Mouse (Mus musculus): ENCODE data around the gene Lmo1.

The Lmo1 gene

DNA sequence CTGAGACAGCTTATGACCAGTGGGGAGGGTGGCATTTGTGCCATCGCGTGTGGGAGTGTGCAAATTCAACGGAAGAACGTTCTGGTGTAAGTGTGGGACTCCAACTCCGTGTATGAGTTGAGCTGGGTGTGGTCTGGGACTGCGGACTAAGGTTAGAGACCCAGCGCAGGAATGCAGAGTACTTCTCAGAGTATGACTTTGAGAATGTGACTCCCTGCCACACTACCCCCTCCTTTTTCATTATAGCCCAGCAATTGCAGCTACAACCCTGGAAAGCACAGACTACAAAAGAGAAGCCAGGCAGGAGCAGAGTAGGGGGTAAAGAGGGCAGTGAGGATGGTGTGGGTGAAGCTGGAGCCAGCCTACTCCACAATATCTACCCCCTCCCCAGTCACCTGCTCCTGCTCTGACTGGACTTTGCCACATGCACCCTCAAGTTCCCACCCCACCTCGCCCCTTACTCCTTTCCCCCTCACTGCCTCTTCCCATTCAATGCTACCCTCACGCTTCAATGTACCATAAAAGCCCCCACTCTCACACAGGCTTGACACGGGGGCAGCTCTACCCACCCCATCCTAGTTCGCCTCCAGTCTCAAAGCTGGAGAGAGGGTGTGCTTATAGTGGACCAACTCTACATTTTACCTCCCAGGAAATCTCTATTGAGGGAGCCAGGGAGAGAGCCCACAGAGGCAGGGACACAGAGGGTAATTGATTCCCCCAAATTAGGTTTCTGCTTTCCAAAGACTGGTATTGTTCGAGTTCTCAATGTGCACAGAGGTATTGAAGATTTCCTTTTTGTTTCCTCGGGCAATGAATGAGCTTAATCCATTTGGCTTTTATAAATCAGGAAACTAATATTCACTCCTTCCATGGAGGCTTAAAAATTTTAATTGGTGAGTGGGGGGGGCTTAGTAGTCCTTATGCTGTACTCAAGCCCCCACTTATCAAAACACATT lies 941 bp upstream of the Lmo1 start:
- no peak for DNase-seq (ENCODE audit: low spot score in 2 of 2)

DNA sequence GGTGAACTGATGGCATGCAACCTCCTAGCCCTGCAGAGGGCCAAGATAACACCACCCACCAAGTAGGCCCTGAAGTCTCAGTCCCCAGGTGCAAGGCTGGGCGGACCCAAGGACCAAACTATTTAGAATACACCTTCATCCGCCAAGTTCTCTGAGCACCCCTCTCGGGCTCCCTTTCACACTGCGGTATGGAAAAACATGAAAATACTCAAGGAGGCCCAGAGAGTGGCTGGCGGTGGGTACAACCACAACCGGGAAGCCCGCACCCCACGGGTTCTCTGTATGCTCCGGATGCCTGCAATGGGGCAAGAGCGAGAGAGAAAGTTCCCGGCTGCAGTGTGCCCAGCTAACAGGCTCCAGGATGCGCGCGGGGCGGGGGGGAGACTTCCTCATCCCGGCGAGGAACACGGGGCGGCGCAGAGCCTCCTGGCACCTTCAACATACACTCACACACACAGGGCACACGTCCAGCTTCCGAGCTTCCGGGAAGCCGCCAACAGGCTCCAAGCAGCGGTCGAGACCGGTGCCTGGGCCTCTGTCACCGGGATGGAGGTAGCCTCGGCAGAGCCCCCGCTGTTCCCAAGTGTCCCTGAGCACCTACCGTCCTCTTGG lies 564 bp downstream of the Lmo1 start:
- DNase-seq (ENCODE audit: low spot score in 2 of 2) = peak; percentile 29 to 49

DNA sequence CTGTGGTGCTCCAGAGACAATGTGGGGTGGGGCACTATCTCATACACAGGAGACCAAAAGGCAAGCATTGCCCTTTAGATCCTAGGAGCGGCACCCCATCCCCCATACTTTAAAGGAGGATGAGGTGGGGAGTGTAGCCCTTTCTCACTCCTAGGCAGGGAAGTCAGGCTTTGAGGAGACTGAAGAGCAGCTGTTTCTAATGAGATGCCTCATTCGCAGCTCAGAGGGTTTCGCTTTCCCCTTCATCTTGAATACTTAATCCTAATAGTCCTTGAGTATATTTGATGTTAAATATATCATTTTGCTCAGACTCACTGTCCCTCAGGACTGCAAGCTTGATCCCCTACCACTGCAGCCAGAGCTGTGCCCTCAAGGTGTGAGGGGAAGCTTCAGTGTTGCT lies 3.1 kb downstream of the Lmo1 start:
- no peak for DNase-seq (ENCODE audit: low spot score in 2 of 2)

DNA sequence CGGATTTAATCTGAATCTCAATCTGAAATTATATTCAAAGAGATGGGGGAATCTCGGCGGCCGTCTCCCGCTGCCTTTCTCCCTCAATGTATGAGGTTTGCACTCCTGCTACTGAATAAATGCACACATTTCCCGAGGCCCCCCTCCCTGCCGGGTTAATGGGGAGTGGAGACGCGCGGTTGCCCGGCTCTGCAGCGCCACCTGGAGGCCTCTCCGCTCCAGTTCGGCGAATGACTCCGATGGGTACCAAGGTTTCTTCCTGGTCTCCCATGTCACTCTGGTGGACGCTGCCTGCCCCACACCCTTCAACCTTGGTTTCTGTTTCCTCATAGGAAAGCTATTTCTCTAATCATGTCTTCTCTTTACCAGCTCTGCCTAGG lies 4.6 kb downstream of the Lmo1 start:
- peak; percentile 89 to 96 for DNase-seq (ENCODE audit: low spot score in 2 of 2)

DNA sequence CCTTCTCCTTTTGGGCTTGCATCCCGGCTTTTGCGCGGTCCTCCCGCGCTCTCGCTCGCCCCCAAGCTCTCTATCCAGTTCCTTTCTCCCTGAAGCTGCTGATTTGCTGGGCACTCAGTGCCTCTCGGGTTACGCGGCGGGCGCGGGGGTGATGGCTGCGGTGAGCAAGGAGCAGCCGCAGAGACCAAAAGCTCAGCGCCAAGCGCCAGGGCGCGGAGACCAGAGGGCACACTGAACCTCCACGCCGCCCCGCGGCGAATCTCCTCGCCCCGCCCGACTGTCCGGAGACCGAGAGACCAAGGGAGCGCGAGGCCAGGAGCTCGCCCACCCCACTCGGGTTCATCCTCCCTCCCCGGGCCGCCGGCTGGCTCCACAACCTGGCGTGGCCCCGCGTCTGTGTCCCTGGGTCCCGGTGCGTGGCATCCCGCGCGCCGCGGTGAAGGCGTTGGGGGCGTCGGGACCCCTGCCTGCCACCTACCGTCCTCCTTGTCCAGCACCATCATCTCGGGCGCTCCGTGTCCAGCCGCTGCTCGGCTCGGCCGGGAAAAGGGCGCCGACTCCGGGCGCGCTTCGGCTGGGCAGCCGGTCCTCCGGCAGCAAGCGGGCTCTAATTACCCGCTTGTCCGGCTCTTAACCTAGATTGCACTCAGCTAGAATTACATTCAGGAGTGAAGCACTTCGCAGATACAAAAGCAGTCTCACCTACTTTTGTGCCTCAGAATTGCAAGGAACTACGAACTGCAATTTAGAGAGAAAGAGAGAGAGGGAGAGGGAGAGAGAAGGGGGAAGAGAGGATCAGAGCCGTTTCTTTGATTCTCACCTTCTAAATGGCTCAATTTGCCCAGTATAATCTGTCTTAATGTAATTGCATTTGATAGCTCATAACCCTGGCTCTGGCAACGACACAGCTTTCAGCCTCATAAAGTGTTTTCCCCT lies 5.2 kb downstream of the Lmo1 start:
- peak in 1 of 2 experiments; percentile 52 for DNase-seq (ENCODE audit: low spot score in 2 of 2)

DNA sequence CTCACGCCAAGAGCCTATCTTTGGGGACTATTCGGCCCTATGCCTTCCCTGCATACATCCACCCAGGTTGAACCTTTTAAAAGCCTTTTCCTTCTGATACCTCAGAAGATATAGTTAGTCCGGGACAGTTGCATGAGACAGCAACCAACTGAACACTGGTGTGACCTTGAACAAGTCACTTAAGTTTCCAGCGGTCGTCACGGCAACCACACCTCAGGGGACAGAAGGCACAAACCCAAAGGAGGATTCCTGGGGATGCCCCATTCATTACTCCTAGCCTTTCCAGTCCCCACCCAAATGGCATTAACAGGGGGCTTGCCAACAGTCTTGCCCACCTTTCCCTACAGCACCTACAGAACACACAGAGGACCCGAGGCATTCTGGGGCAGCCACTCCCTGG lies 6.3 kb downstream of the Lmo1 start:
- no peak for DNase-seq (ENCODE audit: low spot score in 2 of 2)

DNA sequence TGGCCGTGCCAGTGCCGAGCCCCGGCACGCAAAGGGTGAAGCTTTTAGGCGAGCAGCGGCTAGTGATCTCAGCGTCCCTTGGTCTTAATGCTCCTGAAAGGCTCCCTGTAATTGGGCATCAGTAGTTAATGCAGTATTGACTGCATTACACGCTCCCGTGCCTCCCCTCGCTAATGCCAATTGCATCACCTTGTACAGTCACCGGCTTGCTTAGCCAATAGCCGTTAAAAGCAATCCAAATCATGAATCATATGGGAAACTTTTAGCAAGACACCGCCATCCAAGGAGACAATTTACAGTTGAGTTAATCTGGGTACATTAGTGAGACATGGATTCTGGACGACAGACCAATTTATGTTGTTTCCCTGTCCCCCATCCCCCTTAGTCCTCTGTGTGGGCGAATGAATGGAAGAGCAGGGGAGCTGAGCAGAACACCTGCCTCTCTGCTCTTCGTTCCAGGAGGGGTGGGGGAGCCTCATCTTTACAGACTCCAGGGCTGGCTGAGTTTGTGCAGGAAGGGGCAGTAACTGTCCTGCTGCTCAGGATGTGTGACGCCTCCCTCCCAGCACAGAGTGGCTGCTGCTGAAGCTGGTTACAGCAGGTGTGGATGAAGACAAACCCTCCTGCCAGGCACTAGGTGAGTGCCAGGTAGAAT lies 8.9 kb downstream of the Lmo1 start:
- no peak for DNase-seq (ENCODE audit: low spot score in 2 of 2)

DNA sequence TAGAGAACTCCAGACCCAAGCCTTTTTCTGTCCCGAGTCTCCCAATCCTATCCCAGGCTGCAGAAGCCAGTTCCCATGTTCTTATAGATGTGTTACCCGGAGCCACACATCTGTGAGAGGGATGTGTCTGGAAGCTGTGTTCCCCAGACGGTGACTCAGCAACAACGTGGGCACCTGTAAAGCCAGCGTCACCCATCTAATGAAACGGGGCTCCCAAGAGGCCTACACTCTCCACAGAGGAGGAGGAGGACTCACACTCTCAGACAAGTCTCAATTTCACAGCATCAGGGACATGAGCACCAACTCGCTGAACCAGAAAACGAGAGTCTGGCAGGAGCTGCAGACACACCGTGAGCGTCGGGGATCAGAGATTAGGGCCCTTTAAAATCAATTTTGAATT lies 20.7 kb downstream of the Lmo1 start:
- no peak for DNase-seq (ENCODE audit: low spot score in 2 of 2)

DNA sequence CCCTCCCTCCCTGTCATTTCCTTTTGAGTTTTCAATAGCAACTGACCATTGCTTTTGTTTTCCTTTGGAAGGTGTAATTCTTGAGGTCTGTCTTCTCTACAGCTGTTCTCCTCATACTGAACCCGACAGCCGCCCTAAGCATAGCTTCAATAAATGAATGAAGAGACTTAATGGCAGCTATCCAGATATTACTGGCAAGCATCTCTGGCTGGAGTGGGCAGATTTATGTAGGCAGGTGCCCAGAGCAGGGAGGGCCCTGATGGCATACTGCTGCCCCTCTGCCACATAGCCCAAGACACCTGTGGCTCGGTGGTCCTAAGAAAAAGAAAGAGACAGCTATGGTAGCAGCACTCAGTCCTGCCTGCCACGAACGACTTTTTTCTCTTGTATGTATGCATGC lies 21.5 kb downstream of the Lmo1 start:
- DNase-seq (ENCODE audit: low spot score in 2 of 2) = no peak

DNA sequence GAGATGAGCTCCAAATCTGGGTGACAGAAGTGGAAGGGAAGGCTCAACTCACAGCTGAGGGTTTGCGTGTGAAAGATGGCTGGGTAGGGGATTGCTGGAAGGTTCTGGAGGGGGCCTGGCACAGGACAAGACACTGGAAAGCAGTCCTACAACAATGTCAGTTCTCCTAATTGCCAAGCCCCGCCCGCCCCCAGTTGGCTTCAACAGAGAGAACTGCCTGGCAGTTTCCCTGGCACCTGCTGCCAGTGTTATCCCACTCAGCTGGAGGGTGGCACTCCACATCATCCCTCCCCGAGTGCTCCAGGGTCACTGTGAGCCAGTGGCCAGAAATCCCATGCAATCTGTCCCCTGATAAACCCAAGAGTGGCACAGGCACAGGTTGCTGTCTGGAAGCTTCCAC lies 23.9 kb downstream of the Lmo1 start:
- DNase-seq (ENCODE audit: low spot score in 2 of 2) = peak in 1 of 2 experiments; percentile 45

DNA sequence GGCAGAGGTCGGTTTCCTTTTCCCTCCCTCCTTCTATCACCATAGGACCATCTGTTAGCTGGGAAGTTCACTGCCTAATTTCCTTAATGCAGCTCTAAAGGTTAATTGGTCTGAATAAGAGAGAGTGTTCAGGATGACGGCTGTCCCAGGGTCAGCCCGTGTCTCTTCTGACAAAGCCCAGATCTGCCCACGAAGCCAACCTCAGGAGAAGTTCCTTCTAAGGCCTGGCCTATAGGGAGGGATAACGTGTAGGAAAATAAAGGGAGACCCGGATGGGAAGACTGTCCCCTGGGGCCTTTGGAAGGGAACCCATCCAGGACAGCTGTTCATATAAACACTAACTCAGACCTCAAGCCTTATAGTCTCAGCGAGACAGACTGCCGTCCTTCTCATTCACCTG lies 29.8 kb downstream of the Lmo1 start:
- no peak for DNase-seq (ENCODE audit: low spot score in 2 of 2)

DNA sequence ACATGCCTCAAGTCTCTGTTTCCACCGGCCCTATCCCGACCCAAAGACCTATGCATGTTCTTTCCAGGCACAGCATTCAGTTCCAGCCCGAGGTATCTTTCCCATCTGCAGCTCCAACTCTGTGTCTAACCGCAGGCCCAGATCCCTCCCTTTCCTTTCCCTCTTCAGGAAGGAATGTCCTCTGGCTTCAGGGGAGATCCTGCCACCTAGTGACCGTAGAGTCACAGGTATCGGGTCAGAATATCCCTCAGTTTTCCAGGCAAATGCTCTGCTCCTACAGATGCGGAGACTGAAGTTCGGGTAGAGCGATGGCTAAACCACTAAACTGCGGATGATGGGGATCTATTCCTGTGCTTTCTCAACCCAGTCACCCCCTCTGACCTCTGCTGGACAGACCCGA lies 30.3 kb downstream of the Lmo1 start:
- no peak for DNase-seq (ENCODE audit: low spot score in 2 of 2)

DNA sequence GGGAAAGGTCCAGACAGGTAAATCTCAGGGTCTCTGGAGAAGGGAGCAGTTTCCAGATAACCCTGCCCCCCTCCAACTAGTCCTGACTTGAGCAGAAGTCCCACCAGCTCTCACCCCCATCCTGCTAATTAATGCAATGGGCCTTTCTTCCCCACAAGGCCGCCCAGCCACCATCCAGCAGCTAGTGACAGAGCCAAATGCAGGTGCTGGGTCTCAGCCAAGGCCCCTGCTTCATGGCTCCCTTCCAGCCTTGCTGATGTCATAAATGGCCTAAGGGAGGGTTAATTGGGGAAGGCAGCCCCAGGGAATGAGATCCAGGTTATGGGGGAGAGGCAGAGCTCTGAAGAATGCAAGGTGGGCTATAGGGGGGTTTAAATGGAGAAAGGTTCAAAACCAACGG lies 32.4 kb downstream of the Lmo1 start:
- peak in 1 of 2 experiments; percentile 58 for DNase-seq (ENCODE audit: low spot score in 2 of 2)

DNA sequence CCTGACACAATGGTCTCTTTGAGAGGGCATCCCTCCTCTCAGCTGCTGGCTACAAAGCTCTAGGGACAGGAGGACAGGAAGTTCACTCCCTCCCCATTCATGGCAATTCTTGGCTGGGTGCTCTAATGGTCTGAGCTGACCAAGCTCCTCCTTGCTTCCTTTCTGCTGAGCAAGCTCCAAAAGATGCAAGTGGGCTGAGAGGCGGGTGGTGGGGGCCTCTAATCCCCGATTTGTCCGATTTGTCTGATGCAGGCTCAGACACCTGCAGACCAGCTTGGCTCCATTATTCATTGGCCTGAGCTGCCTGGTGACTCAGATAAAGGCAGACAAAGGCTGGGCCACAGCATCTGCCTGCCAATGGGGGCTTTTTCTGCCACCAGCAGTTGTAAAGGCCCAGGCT lies 33.3 kb downstream of the Lmo1 start:
- DNase-seq (ENCODE audit: low spot score in 2 of 2) = no peak

DNA sequence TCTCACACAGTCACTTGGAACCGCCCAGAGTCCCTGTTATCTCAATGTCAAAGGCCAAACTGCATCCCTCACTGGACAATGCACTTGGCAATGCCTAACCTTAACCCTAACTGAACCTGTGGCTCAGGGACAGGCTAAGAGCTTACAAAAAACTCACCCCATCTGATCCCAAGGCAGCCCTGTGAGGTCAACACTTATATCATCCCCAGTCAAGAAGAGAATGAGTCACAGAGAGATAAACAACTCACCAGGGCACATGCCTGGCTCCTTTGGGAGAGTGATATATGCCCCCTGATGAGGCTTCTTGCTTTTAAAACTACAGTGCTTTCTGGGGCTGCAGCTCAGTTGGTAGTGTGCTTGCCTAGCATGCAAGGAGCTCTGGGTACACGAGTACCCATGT lies 34.0 kb downstream of the Lmo1 start:
- DNase-seq (ENCODE audit: low spot score in 2 of 2) = no peak

DNA sequence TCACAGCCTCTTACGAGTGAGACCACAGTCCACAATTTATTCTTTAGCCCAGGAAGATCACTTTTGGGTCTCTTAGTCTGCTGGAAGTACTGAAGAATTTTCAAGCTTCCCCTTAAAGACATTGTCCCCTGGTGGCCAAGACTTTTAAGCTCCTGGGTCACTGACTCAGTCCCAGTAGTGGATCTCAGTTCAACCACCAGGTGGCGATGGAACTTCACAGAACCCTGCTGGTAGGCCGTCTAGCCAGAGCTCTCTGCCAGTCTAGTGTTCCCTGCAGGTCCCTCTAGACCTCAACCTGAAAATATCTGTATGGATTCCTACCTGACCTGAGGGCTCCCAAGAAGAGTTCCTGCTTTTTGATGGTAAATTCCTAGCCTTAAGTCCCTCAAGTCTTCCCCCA lies 35.6 kb downstream of the Lmo1 start:
- peak; percentile 89 to 91 for DNase-seq (ENCODE audit: low spot score in 2 of 2)

DNA sequence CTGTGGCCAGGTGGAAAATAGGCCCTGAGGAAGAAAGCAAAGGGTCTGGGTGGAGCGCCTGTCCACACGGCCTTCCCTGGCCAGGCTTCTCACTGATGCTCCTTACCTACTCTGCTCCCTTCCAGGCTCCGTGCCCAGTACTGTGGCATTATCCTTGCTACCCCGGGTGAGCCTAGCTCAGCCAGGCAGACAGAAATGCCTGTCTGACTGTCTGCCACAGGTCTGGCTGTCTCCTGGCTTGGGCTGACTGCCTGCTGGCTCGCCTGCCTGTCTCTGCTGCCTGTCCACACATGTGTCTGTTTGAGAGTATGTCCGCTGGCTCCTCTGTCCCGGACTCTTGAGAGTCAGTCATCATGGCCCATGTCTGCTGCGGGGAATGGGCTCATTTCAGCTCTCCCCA lies 37.6 kb downstream of the Lmo1 start:
- DNase-seq (ENCODE audit: low spot score in 2 of 2) = no peak

DNA sequence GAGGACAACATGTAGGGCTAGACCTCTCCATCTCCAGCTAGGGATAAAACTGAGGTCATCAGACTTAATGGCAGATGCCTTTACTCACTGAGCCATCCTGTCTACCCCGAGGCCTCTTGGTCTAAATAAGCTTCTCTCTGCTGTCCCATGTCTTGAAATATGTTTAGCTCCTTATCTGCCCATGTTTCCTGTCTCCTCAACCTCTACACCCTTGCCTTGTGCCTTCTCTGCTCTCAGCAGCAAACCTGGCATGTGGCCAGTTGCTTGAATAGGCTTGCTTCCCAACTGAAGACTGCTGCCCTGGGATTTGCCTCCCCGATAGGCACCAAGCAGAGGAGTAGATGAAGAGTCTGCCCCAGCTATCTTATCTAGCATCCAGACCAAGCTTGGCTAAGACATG lies 43.4 kb downstream of the Lmo1 start:
- DNase-seq (ENCODE audit: low spot score in 2 of 2) = no peak

DNA sequence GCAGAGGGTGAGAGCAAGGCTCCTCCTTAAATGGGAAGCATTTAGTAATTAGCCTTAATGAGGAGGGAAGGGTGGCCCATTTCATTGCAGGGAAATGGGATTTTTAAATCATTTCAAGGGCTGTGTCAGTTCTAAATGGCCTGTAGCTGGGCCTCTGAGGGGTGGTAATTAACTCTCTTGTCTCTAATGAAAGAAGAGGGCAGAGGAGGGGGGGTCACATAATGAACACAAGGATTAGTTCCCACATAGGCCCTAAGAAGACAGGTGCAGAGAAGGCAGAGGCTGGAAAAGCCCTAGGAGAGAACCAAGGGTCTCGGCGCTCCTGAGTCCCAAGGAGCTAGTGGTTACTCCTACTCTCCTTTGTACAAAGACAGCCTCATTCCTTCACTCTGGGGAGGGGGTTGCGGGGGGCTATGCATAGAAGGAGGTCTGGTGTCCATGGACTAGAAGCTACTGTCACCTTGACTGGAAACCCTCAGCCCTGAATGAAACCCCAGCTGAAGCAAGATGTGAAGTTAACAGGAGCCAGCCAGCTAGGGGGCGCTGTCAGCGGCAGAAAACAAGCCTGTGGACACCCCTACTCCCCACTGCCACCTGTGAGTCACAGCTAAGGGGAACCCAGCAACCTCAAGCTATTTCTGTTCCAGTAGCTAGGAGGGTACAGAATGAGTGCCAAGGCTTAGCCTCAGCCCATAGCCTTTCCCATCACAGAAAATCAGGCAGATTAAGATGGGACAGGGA lies 44.9 kb downstream of the Lmo1 start:
- no peak for DNase-seq (ENCODE audit: low spot score in 2 of 2)

DNA sequence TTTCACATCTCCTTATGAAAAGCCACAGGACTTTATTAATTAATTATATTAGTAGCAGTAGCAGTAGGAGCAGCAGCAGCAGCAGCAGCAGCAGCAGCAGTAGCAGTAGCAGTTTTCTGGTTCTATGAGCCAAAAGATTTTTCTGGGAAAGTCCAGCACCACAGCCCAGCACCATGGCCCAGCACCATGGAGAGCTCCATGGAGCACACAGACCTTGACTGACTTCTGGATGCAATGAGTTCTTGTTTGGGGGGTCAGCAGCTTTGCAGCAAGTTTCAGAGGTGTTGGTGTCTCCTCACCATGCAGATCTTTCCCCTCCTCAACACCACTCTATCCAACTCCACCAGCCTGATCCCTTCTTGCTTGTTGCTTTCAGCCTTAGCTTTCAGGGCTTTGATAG lies 45.6 kb downstream of the Lmo1 start:
- DNase-seq (ENCODE audit: low spot score in 2 of 2) = no peak

DNA sequence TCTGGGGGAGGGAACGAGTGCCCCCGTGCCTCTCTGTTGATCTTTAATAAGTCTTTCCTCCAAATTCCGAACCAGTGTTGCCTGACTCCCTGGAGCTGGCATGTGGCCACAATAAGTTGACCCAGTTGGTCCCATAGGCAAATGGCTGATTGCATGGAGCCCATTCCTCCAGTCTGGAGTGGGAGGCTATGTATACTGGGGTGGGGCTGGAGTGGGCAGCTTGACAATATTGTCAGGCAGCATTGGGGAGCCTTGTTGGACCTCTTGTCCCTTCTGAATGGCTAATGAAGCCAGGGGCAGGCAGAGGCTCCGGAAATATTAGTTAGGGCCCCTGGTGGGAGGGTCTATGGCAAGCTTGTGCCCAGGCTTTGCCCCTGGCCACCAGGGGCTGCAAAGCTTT lies 59.1 kb downstream of the Lmo1 start:
- DNase-seq (ENCODE audit: low spot score in 2 of 2) = no peak

All from cerebellum, postnatal 4 days (tissue).